Mouse (Mus musculus) kidney, adult 2 months (tissue): Measurements from ENCODE around the gene Bcl10.

ENCODE experiments used
- CTCF ChIP-seq: fragments of 200-500 bp; conservative IDR thresholded peaks from 2 replicates; pipeline ENCODE4 v1.5.1; 2011; ENCODE audit warnings: low read depth, mild to moderate bottlenecking, control low read depth, low read length, moderate library complexity, mixed read lengths; ENCODE audit not compliant: insufficient read depth, insufficient read length
- POLR2A ChIP-seq: fragments of 200-500 bp; IDR thresholded peaks from one replicate; pipeline ENCODE4 v1.6.1; 2011; ENCODE audit warnings: low read depth, low read length, control low read depth

GRCm38 (mm10) chr3:145937505-145938404, 15.2 kb downstream of the Bcl10 start, which contains the start of gene 2410004B18Rik:
- TF ChIP-seq POLR2A (peak; percentile 80), CTCF (peak; percentile 83)
